Comparison of ENCODE assay signal across 9 mouse cellular contexts in the genomic region with DNA sequence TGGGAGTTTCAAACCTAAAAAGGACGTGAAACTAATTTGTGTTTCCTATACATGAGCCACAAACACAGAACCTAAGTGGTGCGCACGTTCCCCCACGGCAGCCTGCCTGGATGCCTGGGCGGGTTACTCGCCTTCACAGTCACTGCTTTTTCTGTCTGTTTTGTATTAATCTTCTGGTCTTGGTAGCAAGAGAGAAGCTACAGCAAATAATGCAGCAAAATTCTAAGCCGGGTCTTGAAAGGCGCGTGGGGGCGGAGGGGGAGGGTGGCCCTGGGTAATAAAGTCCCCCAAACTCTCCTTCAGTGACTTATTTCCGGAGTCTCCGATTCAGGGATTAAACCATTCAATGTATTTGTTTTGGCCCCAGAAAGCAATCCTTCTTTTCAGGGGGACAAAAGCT.
DNase-seq lines count a peak whose midpoint lies in the region; ATAC-seq lines count a peak whose summit lies in the region.
"Had no signal": no experiment of that assay in that cellular context is flagged by ENCODE, and none has a peak within 500 bp of the region (broad histone marks: within the 10 kb centered on the region; RNA-seq: fewer than 3 reads in every experiment).

No protein-coding gene starts in this region.

- peak overlapping the region; percentile 28; the same call in 1 of the 2 replicates for H3K9ac ChIP-seq in lung, embryonic 16.5 days (ENCODE audit: low read length)
- H3K9ac ChIP-seq in forebrain, embryonic 15.5 days (replicated peaks), result no peak overlapping the region
- no peak overlapping the region for H3K9ac ChIP-seq in neural tube, embryonic 14.5 days (replicated peaks; ENCODE audit: low read depth, low read length)

- no peaks in the 10 kb centered on the region for H3K36me3 ChIP-seq in lung, embryonic 16.5 days (ENCODE audit: control insufficient read depth, insufficient read depth, low read length)
- no peaks in the 10 kb centered on the region for H3K36me3 ChIP-seq in forebrain, embryonic 15.5 days
- H3K36me3 ChIP-seq in limb, embryonic 10.5 days, result no peaks in the 10 kb centered on the region
- no peaks in the 10 kb centered on the region for H3K36me3 ChIP-seq in neural tube, embryonic 14.5 days (ENCODE audit: control insufficient read depth, insufficient read depth, low read length)

- H3K4me2 ChIP-seq in lung, embryonic 16.5 days (ENCODE audit: low read depth, low read length), result peak overlapping the region; percentile 51
- H3K4me2 ChIP-seq in forebrain, embryonic 15.5 days (replicated peaks), result peak overlapping the region; percentile 33
- H3K4me2 ChIP-seq in neural tube, embryonic 14.5 days (ENCODE audit: low read depth, low read length), result peak overlapping the region; percentile 3; the same call in 1 of the 2 replicates

- 46% methylated on average over 12 of the region's 12 CpGs for WGBS in lung, embryonic 16.5 days
- 9% methylated on average over 12 of the region's 12 CpGs for WGBS in forebrain, embryonic 15.5 days
- 78% methylated on average over 12 of the region's 12 CpGs for WGBS in limb, embryonic 10.5 days
- 45% methylated on average over 12 of the region's 12 CpGs for WGBS in neural tube, embryonic 14.5 days

- peak overlapping the region; percentile 24 for H3K4me3 ChIP-seq in lung, embryonic 16.5 days (ENCODE audit: low read length)
- H3K4me3 ChIP-seq in forebrain, embryonic 15.5 days, result peak overlapping the region; percentile 9
- no peak overlapping the region for H3K4me3 ChIP-seq in limb, embryonic 10.5 days
- no peak overlapping the region for H3K4me3 ChIP-seq in neural tube, embryonic 14.5 days (ENCODE audit: low read depth, low read length)

- ATAC-seq in lung, embryonic 16.5 days (ENCODE audit: low read depth), result no peak
- ATAC-seq in forebrain, embryonic 15.5 days (replicated peaks), result no peak
- ATAC-seq in neural tube, embryonic 14.5 days (ENCODE audit: low read depth), result no peak
- ATAC-seq: activated CD4-positive, CD25-positive, alpha-beta regulatory T cell, adult 4 months had no signal

- peak overlapping the region; percentile 0; the same call in 1 of the 2 replicates for H3K27ac ChIP-seq in lung, embryonic 16.5 days (ENCODE audit: low read length)
- no peak overlapping the region for H3K27ac ChIP-seq in forebrain, embryonic 15.5 days (replicated peaks)
- H3K27ac ChIP-seq in limb, embryonic 10.5 days, result 0 out of 2 replicates have a peak overlapping the region, but pooled peaks have one; percentile 14
- H3K27ac ChIP-seq in neural tube, embryonic 14.5 days (ENCODE audit: low read depth, low read length), result no peak overlapping the region

- no peak for DNase-seq in lung, postnatal 10 days
- DNase-seq in limb, embryonic 10.5 days (ENCODE audit: low spot score), result no peak
- DNase-seq in right cerebral cortex, adult 18-20 months, result no peak
- no peak for DNase-seq in ovary, postnatal 10 days (ENCODE audit: low spot score)
- DNase-seq: lung, postnatal 14 days had no signal

- no peaks in the 10 kb centered on the region for H3K27me3 ChIP-seq in lung, embryonic 16.5 days (ENCODE audit: control insufficient read depth, insufficient read depth, low read depth, low read length)
- H3K27me3 ChIP-seq in forebrain, embryonic 15.5 days, result peaks cover 10% of the 10 kb centered on the region; the same call in 1 of the 2 replicates
- H3K27me3 ChIP-seq in limb, embryonic 10.5 days (ENCODE audit: low read depth, poor library complexity, severe bottlenecking), result peaks cover 41% of the 10 kb centered on the region
- no peaks in the 10 kb centered on the region for H3K27me3 ChIP-seq in neural tube, embryonic 14.5 days (ENCODE audit: control insufficient read depth, insufficient read depth, low read length)

- no peaks in the 10 kb centered on the region for H3K9me3 ChIP-seq in lung, embryonic 16.5 days (ENCODE audit: control insufficient read depth, low read length)
- no peaks in the 10 kb centered on the region for H3K9me3 ChIP-seq in forebrain, embryonic 15.5 days
- H3K9me3 ChIP-seq in limb, embryonic 10.5 days (replicated peaks), result no peaks in the 10 kb centered on the region
- no peaks in the 10 kb centered on the region for H3K9me3 ChIP-seq in neural tube, embryonic 14.5 days (ENCODE audit: control insufficient read depth, low read length)

- H3K4me1 ChIP-seq in lung, embryonic 16.5 days (replicated peaks; ENCODE audit: control insufficient read depth, insufficient read depth, low read length), result peaks cover 7% of the 10 kb centered on the region
- H3K4me1 ChIP-seq in forebrain, embryonic 15.5 days, result peaks cover 9% of the 10 kb centered on the region
- peaks cover 12% of the 10 kb centered on the region for H3K4me1 ChIP-seq in limb, embryonic 10.5 days
- no peaks in the 10 kb centered on the region for H3K4me1 ChIP-seq in neural tube, embryonic 14.5 days (ENCODE audit: control insufficient read depth, insufficient read depth, low read length)

Comparison
In these comparisons a context has a peak if more than half of its experiments do, and no peak if none do; other contexts are left out.
1. H3K27ac ChIP-seq: peak in lung, embryonic 16.5 days (single experiment) and limb, embryonic 10.5 days (single experiment); none in forebrain, embryonic 15.5 days (single experiment) and neural tube, embryonic 14.5 days (single experiment).
2. H3K4me3 ChIP-seq: peak in lung, embryonic 16.5 days (single experiment) and forebrain, embryonic 15.5 days (single experiment); none in limb, embryonic 10.5 days (single experiment) and neural tube, embryonic 14.5 days (single experiment).
3. Peak in every context shown above with its lines, with median percentiles within 50 percentile points of each other: H3K4me2 ChIP-seq.